Mouse (Mus musculus) ES-E14 (cell line): ENCODE data around the gene Tespa1. TPM values are rescaled to one million over a fixed set of nuclear protein-coding genes. Genes with fewer than 3 reads are reported as not detected.
"Not testable (repeated sequence)": the region's sequence is repeated elsewhere in the genome, so short reads cannot be mapped to it uniquely, and the experiment has no call there.

Source experiments
- DNase-seq: peaks from one replicate; pipeline ENCODE4 v3.0.0-alpha.2; 2013; ENCODE audit warnings: low read depth, low spot score
- H3K27ac ChIP-seq: 2 replicates; pipeline ENCODE4 v1.5.1; 2012; ENCODE audit warnings: low read depth, mild to moderate bottlenecking, low read length, moderate library complexity, mixed read lengths; ENCODE audit not compliant: poor library complexity, insufficient read depth, severe bottlenecking
- H3K36me3 ChIP-seq: 2 replicates; pipeline ENCODE4 v1.6.1; 2012; ENCODE audit warnings: mild to moderate bottlenecking, low read length, moderate library complexity, mixed read lengths; ENCODE audit not compliant: control insufficient read depth, poor library complexity, insufficient read depth, severe bottlenecking
- H3K4me1 ChIP-seq, 2 experiments: fragments of 150-350 bp in 1 of 2; sonication (generic) in 1 of 2; 2 replicates each; pipeline ENCODE4 v1.6.1; 2012; ENCODE audit warnings: low read length in 2 of 2, mild to moderate bottlenecking in 1 of 2, mixed read lengths in 1 of 2; ENCODE audit not compliant: control insufficient read depth in 2 of 2, insufficient read depth in 2 of 2, poor library complexity in 1 of 2
- H3K4me3 ChIP-seq, 2 experiments: fragments of 150-350 bp in 1 of 2; sonication (generic) in 1 of 2; 2 replicates each; pipeline ENCODE4 v1.5.1; 2012; ENCODE audit warnings: low read length in 2 of 2, low read depth in 1 of 2, mild to moderate bottlenecking in 1 of 2, mixed read lengths in 1 of 2; ENCODE audit not compliant: insufficient read depth in 1 of 2, poor library complexity in 1 of 2, severe bottlenecking in 1 of 2
- H3K9ac ChIP-seq: 2 replicates; pipeline ENCODE4 v1.6.1; 2012; ENCODE audit warnings: low read depth, mild to moderate bottlenecking, low read length, mixed read lengths; ENCODE audit not compliant: poor library complexity, insufficient read depth, severe bottlenecking
- H3K9me3 ChIP-seq: fragments of 150-350 bp; sonication (generic); 2 replicates; pipeline ENCODE4 v1.6.1; 2012; ENCODE audit warnings: low read depth, mild to moderate bottlenecking, low read length; ENCODE audit not compliant: control insufficient read depth, insufficient read depth
- CHD2 ChIP-seq: IDR thresholded peaks from 2 replicates; pipeline ENCODE4 v1.6.1; 2014; ENCODE audit warnings: mild to moderate bottlenecking, low read depth, low read length, inconsistent platforms
- HCFC1 ChIP-seq: IDR thresholded peaks from 2 replicates; pipeline ENCODE4 v1.6.1; 2012; ENCODE audit warnings: low read length, inconsistent platforms, borderline replicate concordance; ENCODE audit not compliant: insufficient read depth
- MAFK ChIP-seq: IDR thresholded peaks from 2 replicates; pipeline ENCODE4 v1.6.1; 2014; ENCODE audit warnings: mild to moderate bottlenecking, low read depth, low read length, inconsistent platforms; ENCODE audit not compliant: insufficient read depth
- ZC3H11A ChIP-seq: IDR thresholded peaks from 2 replicates; pipeline ENCODE4 v1.6.1; 2012; ENCODE audit warnings: low read depth, mild to moderate bottlenecking, inconsistent platforms, low read length, borderline replicate concordance
- ZNF384 ChIP-seq: IDR thresholded peaks from 2 replicates; pipeline ENCODE4 v1.6.1; 2012; ENCODE audit warnings: low read depth, low read length, inconsistent platforms
- in situ Hi-C, 2 experiments: fragments of 600-800 bp; cut with MboI; formaldehyde crosslinking; loops; one replicate each; pipeline ENCODE4 v1.15.1; 2025; ENCODE audit warnings: low sequenced_read_pairs in 2 of 2, inconsistent platforms in 1 of 2; ENCODE audit not compliant: unreplicated experiment in 2 of 2
- total RNA-seq: library from RNA; depleted of rRNA; stranded (reverse); fragments of 300-350 nt; gene quantifications from 2 replicates; pipeline ENCODE4 v1.2.3, GENCODE M21; 2012

Tespa1 gene
- total RNA-seq, 1 experiment, result 0.45 TPM

GRCm38 (mm10) chr10:130287201-130287600, 35.5 kb upstream of the Tespa1 start:
- DNase-seq, result no peak
- in situ Hi-C loops, result no loop called here
- Histone ChIP-seq H3K4me3 (no peak overlapping the region), H3K4me1 (no peaks in the 10 kb centered on the region), H3K9ac (no peak overlapping the region), H3K27ac (no peak overlapping the region), H3K9me3 (no peaks in the 10 kb centered on the region), H3K36me3 (no peaks in the 10 kb centered on the region)
- TF ChIP-seq MAFK (no peak), ZC3H11A (no peak), HCFC1 (no peak), CHD2 (no peak), ZNF384 (no peak)

GRCm38 (mm10) chr10:130288007-130288406, 34.7 kb upstream of the Tespa1 start:
- no peak for TF ChIP-seq ZNF384
- TF ChIP-seq CHD2, result no peak
- no peak for TF ChIP-seq MAFK
- TF ChIP-seq HCFC1, result no peak
- no peak for TF ChIP-seq ZC3H11A
- in situ Hi-C loops, result no loop called here
- Histone ChIP-seq H3K9ac (no peak overlapping the region), H3K36me3 (no peaks in the 10 kb centered on the region), H3K4me1 (no peaks in the 10 kb centered on the region), H3K9me3 (no peaks in the 10 kb centered on the region), H3K4me3 (no peak overlapping the region), H3K27ac (no peak overlapping the region)
- DNase-seq, result no peak

- in situ Hi-C loops, result no loop called here
- H3K27ac ChIP-seq, result no peak overlapping the region
- TF ChIP-seq CHD2 (no peak), ZNF384 (peak; percentile 80), ZC3H11A (no peak), HCFC1 (no peak), MAFK (no peak)
Measured at GRCm38 (mm10) chr10:130293741-130294408, 28.8 kb upstream of the Tespa1 start.

DNA sequence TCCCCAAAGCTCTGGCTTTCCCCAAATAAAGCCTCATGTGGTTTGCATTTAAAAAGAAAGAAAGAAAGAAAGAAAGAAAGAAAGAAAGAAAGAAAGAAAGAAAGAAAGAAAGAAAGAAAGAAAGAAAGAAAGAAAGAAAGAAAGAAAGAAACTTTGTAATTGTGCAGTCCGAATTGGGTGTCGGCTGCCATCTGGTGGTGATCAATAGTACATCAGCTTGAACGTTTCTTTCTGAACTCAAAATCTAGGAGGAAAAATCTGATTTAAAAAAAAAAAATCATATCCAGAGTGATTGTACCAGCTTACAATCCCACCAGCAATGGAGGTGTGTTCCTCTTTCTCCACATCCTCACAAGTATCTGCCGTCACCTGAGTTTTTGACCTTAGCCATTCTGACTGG, 23.9 kb upstream of the Tespa1 start:
- not testable (repeated sequence) for H3K9ac ChIP-seq, H3K4me1 ChIP-seq, DNase-seq, H3K4me3 ChIP-seq, H3K27ac ChIP-seq, H3K9me3 ChIP-seq, H3K36me3 ChIP-seq
- in situ Hi-C loops, result loop anchor here in 1 of 2 experiments (5.0 kb wide), 1 partner anchor 71 kb away; no protein-coding TSS in a partner anchor
- peak; percentile 58 for TF ChIP-seq ZC3H11A

More at GRCm38 (mm10) chr10:130293741-130294408, 28.8 kb upstream of the Tespa1 start:
- DNase-seq, result no peak
- H3K4me3 ChIP-seq, result no peak overlapping the region
- no peaks in the 10 kb centered on the region for H3K9me3 ChIP-seq
- no peak overlapping the region for H3K9ac ChIP-seq
- H3K4me1 ChIP-seq, result peaks cover 2 to 12% of the 10 kb centered on the region in 2 experiments; a peak in 1 of 4 replicates
- H3K36me3 ChIP-seq, result no peaks in the 10 kb centered on the region

GRCm38 (mm10) chr10:130304138-130304537, 18.5 kb upstream of the Tespa1 start:
- H3K27ac ChIP-seq, H3K9ac ChIP-seq, in situ Hi-C loops, H3K4me3 ChIP-seq, H3K4me1 ChIP-seq, H3K9me3 ChIP-seq, DNase-seq, H3K36me3 ChIP-seq: not testable (repeated sequence)
- peak; percentile 46; the same call in 1 of the 2 replicates for TF ChIP-seq ZNF384
